Mouse (Mus musculus): ENCODE results near the gene Letmd1. TPM values are rescaled to one million over a fixed set of nuclear protein-coding genes. Genes with fewer than 3 reads are reported as not detected.
"Not testable (repeated sequence)": the region's sequence is repeated elsewhere in the genome, so short reads cannot be mapped to it uniquely, and the experiment has no call there.

The Letmd1 gene
- polyA plus RNA-seq, 1 experiment from 2014 or later, result 29.8 TPM

DNA sequence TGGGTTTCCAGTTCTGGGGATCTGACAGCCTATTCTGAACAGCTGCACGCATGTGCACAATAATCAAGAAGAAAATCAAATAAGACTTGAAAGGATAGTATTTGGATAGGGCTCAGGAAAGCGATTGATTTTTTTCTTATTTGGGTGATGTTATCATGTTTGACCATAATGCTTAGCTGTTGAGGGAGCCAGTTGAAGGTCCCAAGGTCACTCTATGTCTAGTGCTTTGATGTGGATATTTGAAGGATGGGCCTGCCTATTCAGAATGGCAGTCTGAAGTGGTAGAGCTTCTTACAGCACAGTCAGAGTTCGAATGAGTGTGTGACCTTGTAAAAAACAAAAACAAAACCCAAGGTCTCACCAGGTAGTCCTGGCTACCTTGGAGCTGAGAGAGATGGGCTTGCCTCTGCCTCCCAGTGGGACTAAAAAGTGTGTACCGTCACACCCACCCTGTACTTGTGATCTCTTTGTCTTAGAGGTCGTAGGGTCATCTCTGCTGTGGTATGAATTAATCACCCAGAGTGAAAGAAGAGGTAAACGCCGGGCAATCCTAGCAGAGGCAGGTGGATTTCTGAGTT lies 5.2 kb downstream of the Letmd1 start:
- H3K9ac ChIP-seq (replicated peaks; ENCODE audit: low read depth, low read length), result no peak overlapping the region
- peaks cover 10% of the 10 kb centered on the region for H3K4me1 ChIP-seq (ENCODE audit: control insufficient read depth, insufficient read depth, low read length)
- whole genome bisulfite sequencing, result 65% methylated on average over 7 of the region's 7 CpGs
- no peak for ATAC-seq (ENCODE audit: insufficient number of reproducible peaks, insufficient read depth, low FRiP score, low read depth)
- no peak overlapping the region for H3K4me3 ChIP-seq (ENCODE audit: low read depth, low read length)
- H3K27ac ChIP-seq (ENCODE audit: low read length), result no peak overlapping the region
- no peaks in the 10 kb centered on the region for H3K9me3 ChIP-seq (ENCODE audit: control insufficient read depth, low read depth, low read length)
- H3K27me3 ChIP-seq (ENCODE audit: control insufficient read depth, insufficient read depth, low read length), result no peaks in the 10 kb centered on the region
- H3K4me2 ChIP-seq (replicated peaks; ENCODE audit: low read depth, low read length), result no peak overlapping the region
- peaks cover 38% of the 10 kb centered on the region for H3K36me3 ChIP-seq (ENCODE audit: control insufficient read depth, insufficient read depth, low read length)

DNA sequence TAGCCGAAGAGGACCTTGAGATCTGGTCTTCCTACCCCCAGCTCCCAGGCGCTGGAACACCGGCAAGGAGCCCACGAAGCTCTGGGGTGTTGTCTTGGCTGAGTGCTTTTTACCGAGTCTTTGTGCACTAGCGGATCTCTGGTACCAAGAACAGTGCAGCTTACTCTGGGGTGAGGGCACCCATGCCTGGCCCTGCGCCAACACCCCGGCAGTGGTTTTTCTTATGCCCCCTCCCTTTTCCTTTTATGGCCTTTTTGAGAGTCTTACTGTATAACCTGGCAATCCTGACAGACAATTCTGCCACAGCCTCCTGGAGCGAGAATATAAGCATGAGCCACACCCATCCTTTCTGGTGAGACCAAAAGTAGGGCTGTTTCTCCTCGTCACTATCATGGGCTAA lies 9.5 kb downstream of the Letmd1 start:
- no peaks in the 10 kb centered on the region for H3K9me3 ChIP-seq (ENCODE audit: control insufficient read depth, low read depth, low read length)
- no peak overlapping the region for H3K27ac ChIP-seq (ENCODE audit: low read length)
- no peak overlapping the region for H3K4me3 ChIP-seq (ENCODE audit: low read depth, low read length)
- ATAC-seq (ENCODE audit: insufficient number of reproducible peaks, insufficient read depth, low FRiP score, low read depth), result no peak
- H3K36me3 ChIP-seq (ENCODE audit: control insufficient read depth, insufficient read depth, low read length), result peaks cover 68% of the 10 kb centered on the region
- WGBS, result 81% methylated on average over 10 of the region's 10 CpGs
- no peaks in the 10 kb centered on the region for H3K27me3 ChIP-seq (ENCODE audit: control insufficient read depth, insufficient read depth, low read length)
- H3K4me2 ChIP-seq (replicated peaks; ENCODE audit: low read depth, low read length), result no peak overlapping the region
- no peaks in the 10 kb centered on the region for H3K4me1 ChIP-seq (ENCODE audit: control insufficient read depth, insufficient read depth, low read length)
- H3K9ac ChIP-seq (replicated peaks; ENCODE audit: low read depth, low read length), result no peak overlapping the region

DNA sequence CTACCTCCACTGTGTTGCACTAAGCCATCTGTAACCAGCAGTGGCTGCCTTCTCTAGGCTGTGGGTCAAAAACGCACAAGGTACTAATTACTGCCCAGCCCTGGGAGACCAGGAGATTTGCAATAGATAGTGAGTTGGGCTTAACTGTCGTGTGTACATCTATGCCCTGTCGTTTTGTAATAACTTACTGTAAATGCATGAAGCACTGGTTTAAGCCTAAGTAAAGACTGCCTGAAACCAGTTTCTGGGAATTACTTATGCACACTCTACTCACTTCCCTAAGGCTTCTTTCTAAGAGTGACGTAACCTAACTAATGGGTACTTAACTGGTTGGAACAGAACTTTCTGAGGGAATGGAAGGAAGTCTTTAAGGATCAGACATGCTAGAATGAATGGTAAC lies 10.1 kb downstream of the Letmd1 start:
- H3K36me3 ChIP-seq (ENCODE audit: control insufficient read depth, insufficient read depth, low read length), result peaks cover 68% of the 10 kb centered on the region
- no peak overlapping the region for H3K4me3 ChIP-seq (ENCODE audit: low read depth, low read length)
- H3K4me2 ChIP-seq (replicated peaks; ENCODE audit: low read depth, low read length), result no peak overlapping the region
- H3K9ac ChIP-seq (replicated peaks; ENCODE audit: low read depth, low read length), result no peak overlapping the region
- no peak for ATAC-seq (ENCODE audit: insufficient number of reproducible peaks, insufficient read depth, low FRiP score, low read depth)
- no peaks in the 10 kb centered on the region for H3K9me3 ChIP-seq (ENCODE audit: control insufficient read depth, low read depth, low read length)
- 82% methylated on average over 4 of the region's 4 CpGs for WGBS
- H3K4me1 ChIP-seq (ENCODE audit: control insufficient read depth, insufficient read depth, low read length), result no peaks in the 10 kb centered on the region
- no peaks in the 10 kb centered on the region for H3K27me3 ChIP-seq (ENCODE audit: control insufficient read depth, insufficient read depth, low read length)
- H3K27ac ChIP-seq (ENCODE audit: low read length), result no peak overlapping the region

DNA sequence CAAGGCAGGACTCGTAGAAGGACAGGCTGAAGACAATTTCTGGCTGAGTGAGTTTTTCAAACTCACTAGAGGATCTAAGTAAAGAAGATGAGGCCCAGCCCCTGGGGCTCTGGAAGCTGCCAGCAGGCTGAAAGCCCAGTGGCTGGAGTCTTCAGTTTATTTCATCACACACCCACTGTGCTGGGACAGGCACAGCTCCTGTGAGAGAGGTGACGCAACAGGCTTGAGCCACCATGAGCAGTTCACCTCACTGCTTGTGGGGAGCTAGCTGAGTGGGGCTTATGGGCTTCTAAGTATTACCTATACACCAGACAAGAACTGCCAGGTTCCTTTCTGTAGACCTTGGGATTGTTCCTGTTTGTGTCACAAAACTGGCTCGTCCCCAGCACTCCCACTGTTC lies 16.8 kb downstream of the Letmd1 start:
- Histone ChIP-seq H3K36me3 (ENCODE audit: control insufficient read depth, insufficient read depth, low read length) (peaks cover 67% of the 10 kb centered on the region), H3K4me3 (ENCODE audit: low read depth, low read length) (no peak overlapping the region), H3K27ac (ENCODE audit: low read length) (no peak overlapping the region), H3K27me3 (ENCODE audit: control insufficient read depth, insufficient read depth, low read length) (no peaks in the 10 kb centered on the region), H3K9me3 (ENCODE audit: control insufficient read depth, low read depth, low read length) (no peaks in the 10 kb centered on the region), H3K4me2 (replicated peaks; ENCODE audit: low read depth, low read length) (no peak overlapping the region), H3K4me1 (ENCODE audit: control insufficient read depth, insufficient read depth, low read length) (peaks cover 15% of the 10 kb centered on the region; the same call in 1 of the 2 replicates), H3K9ac (replicated peaks; ENCODE audit: low read depth, low read length) (no peak overlapping the region)
- 81% methylated on average over 3 of the region's 3 CpGs for WGBS
- no peak for ATAC-seq (ENCODE audit: insufficient number of reproducible peaks, insufficient read depth, low FRiP score, low read depth)

DNA sequence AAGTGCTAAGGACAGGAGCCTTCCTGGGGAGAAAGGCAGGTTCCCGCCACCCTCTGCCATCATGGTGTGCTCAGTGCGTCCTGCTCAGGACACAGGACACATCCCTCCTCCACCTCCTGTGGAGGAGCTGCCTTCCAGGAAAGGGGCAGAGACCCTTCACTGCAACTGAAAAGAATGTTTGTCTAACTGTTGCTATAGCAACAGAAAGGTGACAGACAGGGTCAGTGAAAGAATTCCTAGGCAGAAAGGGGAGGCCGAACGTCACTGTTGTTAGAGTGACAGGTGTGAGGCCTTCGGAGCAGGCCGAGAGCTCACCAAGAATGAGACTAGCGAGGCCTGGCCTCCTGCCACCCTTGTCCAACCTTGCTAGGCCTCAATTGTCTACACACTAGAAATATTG lies 17.6 kb downstream of the Letmd1 start:
- Histone ChIP-seq H3K4me3 (ENCODE audit: low read depth, low read length) (no peak overlapping the region), H3K27ac (ENCODE audit: low read length) (no peak overlapping the region), H3K9me3 (ENCODE audit: control insufficient read depth, low read depth, low read length) (no peaks in the 10 kb centered on the region), H3K27me3 (ENCODE audit: control insufficient read depth, insufficient read depth, low read length) (no peaks in the 10 kb centered on the region), H3K9ac (replicated peaks; ENCODE audit: low read depth, low read length) (no peak overlapping the region), H3K4me2 (replicated peaks; ENCODE audit: low read depth, low read length) (no peak overlapping the region), H3K36me3 (ENCODE audit: control insufficient read depth, insufficient read depth, low read length) (peaks cover 59% of the 10 kb centered on the region), H3K4me1 (ENCODE audit: control insufficient read depth, insufficient read depth, low read length) (peaks cover 17% of the 10 kb centered on the region; the same call in 1 of the 2 replicates)
- WGBS, result 27% methylated on average over 7 of the region's 7 CpGs
- ATAC-seq (ENCODE audit: insufficient number of reproducible peaks, insufficient read depth, low FRiP score, low read depth), result no peak; the same call in 1 of the 2 replicates

DNA sequence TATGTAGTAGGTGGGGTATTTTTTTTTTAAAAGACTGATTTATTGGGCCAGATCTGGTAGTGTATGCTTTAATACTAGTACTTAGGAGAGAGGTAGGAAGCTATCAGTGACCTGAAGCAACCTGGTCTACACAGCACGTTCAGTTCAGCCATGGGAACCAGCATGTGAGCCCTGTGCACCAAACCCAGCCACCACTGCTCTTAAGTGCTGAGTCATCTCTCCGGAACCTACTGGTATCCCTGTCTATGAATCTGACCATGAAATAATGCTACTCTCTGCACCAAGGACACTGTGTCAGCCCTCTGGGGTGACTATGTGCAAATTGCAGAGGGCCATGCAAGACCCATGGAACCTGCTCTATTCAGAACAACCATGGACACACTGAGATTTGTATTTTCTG lies 18.2 kb downstream of the Letmd1 start:
- no peak for ATAC-seq (ENCODE audit: insufficient number of reproducible peaks, insufficient read depth, low FRiP score, low read depth)

DNA sequence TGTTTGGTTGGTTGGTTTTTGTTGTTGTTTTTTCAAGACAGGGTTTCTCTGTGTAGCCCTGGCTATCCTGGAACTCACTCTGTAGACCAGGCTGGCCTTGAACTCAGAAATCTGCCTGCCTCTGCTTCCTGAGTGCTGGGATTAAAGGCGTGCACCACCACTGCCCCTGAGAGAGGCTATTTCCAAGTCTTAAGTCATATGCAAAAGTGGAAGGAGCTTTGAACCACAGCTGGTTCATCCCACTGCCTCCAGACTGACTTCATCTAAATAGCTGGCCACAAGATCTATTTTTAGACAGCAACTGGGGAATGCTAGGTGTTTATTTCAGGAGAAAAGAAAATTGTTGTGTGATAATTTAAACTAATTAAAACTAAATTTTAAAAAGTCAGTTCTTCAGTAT lies 19.5 kb downstream of the Letmd1 start:
- not testable (repeated sequence) for H3K4me3 ChIP-seq (ENCODE audit: low read depth, low read length); H3K27me3 ChIP-seq (ENCODE audit: control insufficient read depth, insufficient read depth, low read length); H3K27ac ChIP-seq (ENCODE audit: low read length); H3K9ac ChIP-seq (replicated peaks; ENCODE audit: low read depth, low read length); H3K4me2 ChIP-seq (replicated peaks; ENCODE audit: low read depth, low read length); H3K9me3 ChIP-seq (ENCODE audit: control insufficient read depth, low read depth, low read length); ATAC-seq (ENCODE audit: insufficient number of reproducible peaks, insufficient read depth, low FRiP score, low read depth)
- 83% methylated on average over 1 of the region's 1 CpGs for WGBS
- H3K4me1 ChIP-seq (ENCODE audit: control insufficient read depth, insufficient read depth, low read length), result peaks cover 34% of the 10 kb centered on the region
- H3K36me3 ChIP-seq (ENCODE audit: control insufficient read depth, insufficient read depth, low read length), result peaks cover 43% of the 10 kb centered on the region

More for the DNA sequence above, 18.2 kb downstream of the Letmd1 start:
- Histone ChIP-seq H3K4me2 (replicated peaks; ENCODE audit: low read depth, low read length) (no peak overlapping the region), H3K27ac (ENCODE audit: low read length) (no peak overlapping the region), H3K9ac (replicated peaks; ENCODE audit: low read depth, low read length) (no peak overlapping the region), H3K9me3 (ENCODE audit: control insufficient read depth, low read depth, low read length) (no peaks in the 10 kb centered on the region), H3K27me3 (ENCODE audit: control insufficient read depth, insufficient read depth, low read length) (no peaks in the 10 kb centered on the region), H3K4me1 (ENCODE audit: control insufficient read depth, insufficient read depth, low read length) (peaks cover 21% of the 10 kb centered on the region; the same call in 1 of the 2 replicates), H3K4me3 (ENCODE audit: low read depth, low read length) (no peak overlapping the region), H3K36me3 (ENCODE audit: control insufficient read depth, insufficient read depth, low read length) (peaks cover 53% of the 10 kb centered on the region)
- 72% methylated on average over 2 of the region's 2 CpGs for WGBS

DNA sequence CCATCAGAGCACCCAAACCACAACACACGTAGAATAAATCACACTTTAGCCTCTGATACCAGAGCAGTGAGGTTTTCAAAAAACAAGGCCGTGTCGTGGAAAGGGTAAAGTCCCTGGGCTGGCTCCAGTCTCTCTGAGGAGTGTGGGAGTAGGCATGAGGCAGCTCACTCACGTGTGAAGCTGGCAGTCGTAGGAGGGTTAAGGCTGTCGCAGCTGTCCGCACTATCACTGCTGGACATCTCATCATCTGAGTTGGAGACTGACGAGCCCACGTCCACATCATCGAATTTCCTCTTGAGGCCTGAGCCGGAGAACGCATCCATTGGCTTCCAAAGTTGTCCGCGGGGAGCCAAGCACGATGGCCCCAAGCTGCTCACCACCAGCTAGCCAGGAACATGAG lies 20.4 kb downstream of the Letmd1 start:
- Histone ChIP-seq H3K4me2 (replicated peaks; ENCODE audit: low read depth, low read length) (no peak overlapping the region), H3K4me1 (ENCODE audit: control insufficient read depth, insufficient read depth, low read length) (peaks cover 43% of the 10 kb centered on the region), H3K9me3 (ENCODE audit: control insufficient read depth, low read depth, low read length) (no peaks in the 10 kb centered on the region), H3K27ac (ENCODE audit: low read length) (no peak overlapping the region), H3K27me3 (ENCODE audit: control insufficient read depth, insufficient read depth, low read length) (no peaks in the 10 kb centered on the region), H3K9ac (replicated peaks; ENCODE audit: low read depth, low read length) (no peak overlapping the region), H3K36me3 (ENCODE audit: control insufficient read depth, insufficient read depth, low read length) (peaks cover 36% of the 10 kb centered on the region), H3K4me3 (ENCODE audit: low read depth, low read length) (no peak overlapping the region)
- ATAC-seq (ENCODE audit: insufficient number of reproducible peaks, insufficient read depth, low FRiP score, low read depth), result no peak
- WGBS, result 84% methylated on average over 15 of the region's 15 CpGs

DNA sequence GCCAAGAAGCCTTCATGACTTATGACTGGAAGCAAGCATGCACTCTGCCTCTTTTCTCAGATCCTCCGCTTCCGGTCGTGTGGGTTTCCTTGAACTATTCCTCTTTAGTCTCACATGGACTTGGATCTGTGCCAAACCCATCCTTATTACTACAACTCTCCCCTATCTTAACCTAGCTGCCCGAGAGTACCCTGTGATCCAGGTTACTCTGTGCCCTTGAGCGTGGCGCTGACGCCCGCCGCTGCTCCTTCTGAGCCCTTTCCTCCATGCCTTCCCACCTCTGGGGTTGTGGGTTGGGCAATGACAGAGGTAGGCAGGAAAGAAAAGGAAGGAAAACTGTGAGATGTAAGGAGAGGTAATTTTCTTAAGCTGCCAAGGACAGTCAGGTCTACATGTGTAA lies 23.1 kb downstream of the Letmd1 start:
- no peaks in the 10 kb centered on the region for H3K27me3 ChIP-seq (ENCODE audit: control insufficient read depth, insufficient read depth, low read length)
- no peak overlapping the region for H3K4me3 ChIP-seq (ENCODE audit: low read depth, low read length)
- H3K4me1 ChIP-seq (ENCODE audit: control insufficient read depth, insufficient read depth, low read length), result peaks cover 39% of the 10 kb centered on the region
- H3K27ac ChIP-seq (ENCODE audit: low read length), result no peak overlapping the region
- no peak overlapping the region for H3K9ac ChIP-seq (replicated peaks; ENCODE audit: low read depth, low read length)
- H3K9me3 ChIP-seq (ENCODE audit: control insufficient read depth, low read depth, low read length), result no peaks in the 10 kb centered on the region
- WGBS, result 63% methylated on average over 9 of the region's 9 CpGs
- ATAC-seq (ENCODE audit: insufficient number of reproducible peaks, insufficient read depth, low FRiP score, low read depth), result no peak
- H3K36me3 ChIP-seq (ENCODE audit: control insufficient read depth, insufficient read depth, low read length), result peaks cover 10% of the 10 kb centered on the region
- H3K4me2 ChIP-seq (replicated peaks; ENCODE audit: low read depth, low read length), result no peak overlapping the region
